Mouse (Mus musculus) CD8-positive naive resting alpha-beta T cell, adult 57 days (primary cell): ENCODE data around the gene Atp13a1. TPM values are rescaled to one million over a fixed set of nuclear protein-coding genes. Genes with fewer than 3 reads are reported as not detected.

Experiments used
- total RNA-seq: library from RNA; stranded (reverse); gene quantifications from one replicate; pipeline ENCODE4 v1.2.4, GENCODE M21; 2023

The Atp13a1 gene
- 66.7 TPM for total RNA-seq

GRCm38 (mm10) chr8:69790773-69791367, at the start of gene Atp13a1, which contains the start of gene Zfp866:
Atp13a1 (plus strand) TSS chr8:69791163.
Zfp866 (minus strand) TSS chr8:69791178.

GRCm38 (mm10) chr8:69749544-69750454, 41.2 kb upstream of the Atp13a1 start, which contains the start of gene Zfp963:
Zfp963 (minus strand) TSS chr8:69749970.

GRCm38 (mm10) chr8:69774503-69775148, 16.3 kb upstream of the Atp13a1 start, which contains the start of gene Gm20422:
Gm20422 (minus strand) TSS chr8:69774886.

GRCm38 (mm10) chr8:69808094-69808863, 17.3 kb downstream of the Atp13a1 start, which contains the start of gene Gmip:
Gmip (plus strand) TSS chr8:69808679.

GRCm38 (mm10) chr8:69822386-69823191, 31.6 kb downstream of the Atp13a1 start, which contains the start of gene Lpar2:
Lpar2 (plus strand) TSS chr8:69822429.

GRCm38 (mm10) chr8:69832298-69832853, 41.4 kb downstream of the Atp13a1 start, which contains the start of gene Pbx4:
Pbx4 (plus strand) TSS chr8:69832491.

Other genes starting within 250 kb of the Atp13a1 start
- 79.1 TPM for gene Zfp868, start 165.6 kb upstream of the Atp13a1 start, total RNA-seq
- 0.58 TPM for gene Zfp964, start 136.7 kb upstream of the Atp13a1 start, total RNA-seq
- 81.4 TPM for gene Zfp869, start 80.4 kb upstream of the Atp13a1 start, total RNA-seq
- gene Zfp963, start 41.2 kb upstream of the Atp13a1 start, total RNA-seq, result 4.0 TPM
- gene Gm20422, start 16.3 kb upstream of the Atp13a1 start, total RNA-seq, result 1.7 TPM
- gene Zfp866, start within 50 bp of the Atp13a1 start, total RNA-seq, result 32.3 TPM
- gene Gmip, start 17.5 kb downstream of the Atp13a1 start, total RNA-seq, result 220 TPM
- gene Lpar2, start 31.3 kb downstream of the Atp13a1 start, total RNA-seq, result 2.7 TPM
- 4.5 TPM for gene Pbx4, start 41.3 kb downstream of the Atp13a1 start, total RNA-seq
- gene Cilp2, start 96.5 kb downstream of the Atp13a1 start, total RNA-seq, result not detected
- 0.52 TPM for gene Tssk6, start 111.0 kb downstream of the Atp13a1 start, total RNA-seq
- 54.0 TPM for gene Ndufa13, start 111.4 kb downstream of the Atp13a1 start, total RNA-seq
- gene Yjefn3, start 111.5 kb downstream of the Atp13a1 start, total RNA-seq, result not detected
- gene Gatad2a, start 205.2 kb downstream of the Atp13a1 start, total RNA-seq, result 132 TPM